ENCODE assay signal across 8 mouse cellular contexts in genomic region chr16:78265826-78266225, GRCm38 (mm10). TPM values are rescaled to one million over a fixed set of nuclear protein-coding genes. Genes with fewer than 3 reads are reported as not detected.
A peak's percentile ranks its signal among the peaks of the same experiment; 100 is the strongest.
DNase-seq lines count a peak whose midpoint lies in the region; ATAC-seq and TF ChIP-seq lines count a peak whose summit lies in the region.
"Had no signal": no experiment of that assay in that cellular context is flagged by ENCODE, and none has a peak within 500 bp of the region (broad histone marks: within the 10 kb centered on the region; RNA-seq: fewer than 3 reads in every experiment).

No protein-coding gene starts in this region.

- TF ChIP-seq POLR2A in small intestine, adult 2 months (IDR thresholded peaks at IDR 0.05; ENCODE audit: low read depth, low read length) = no peak

- H3K9me3 ChIP-seq in kidney, embryonic 15.5 days (replicated peaks) = no peaks in the 10 kb centered on the region
- H3K9me3 ChIP-seq in intestine, embryonic 14.5 days (ENCODE audit: control insufficient read depth, low read length) = no peaks in the 10 kb centered on the region

- H3K4me2 ChIP-seq in kidney, embryonic 15.5 days = no peak overlapping the region
- 0 out of 2 replicates have a peak overlapping the region, but pooled peaks have one; percentile 69 for H3K4me2 ChIP-seq in intestine, embryonic 14.5 days (ENCODE audit: low read length)

- H3K27ac ChIP-seq in kidney, embryonic 15.5 days = 0 out of 2 replicates have a peak overlapping the region, but pooled peaks have one; percentile 24
- peak overlapping the region; percentile 23; the same call in 1 of the 2 replicates for H3K27ac ChIP-seq in intestine, embryonic 14.5 days (ENCODE audit: low read depth)
- peak overlapping the region; percentile 94 for H3K27ac ChIP-seq in small intestine, adult 2 months (ENCODE audit: insufficient read depth, low read depth, low read length)

- TF ChIP-seq CTCF in small intestine, adult 2 months (IDR thresholded peaks at IDR 0.05; ENCODE audit: extremely low read depth, insufficient read length, insufficient replicate concordance, low read depth, low read length) = no peak

- no peak overlapping the region for H3K4me3 ChIP-seq in kidney, embryonic 15.5 days (replicated peaks)
- no peak overlapping the region for H3K4me3 ChIP-seq in intestine, embryonic 14.5 days (ENCODE audit: low read depth, low read length)
- no peak overlapping the region for H3K4me3 ChIP-seq in small intestine, adult 2 months (ENCODE audit: low read depth, low read length)

- 45% methylated on average over 11 of the region's 11 CpGs for WGBS in kidney, embryonic 15.5 days
- 53% methylated on average over 11 of the region's 11 CpGs for WGBS in intestine, embryonic 14.5 days
- 42% methylated on average over 11 of the region's 11 CpGs for WGBS in small intestine, adult 2 months

- H3K9ac ChIP-seq in kidney, embryonic 15.5 days = no peak overlapping the region
- no peak overlapping the region for H3K9ac ChIP-seq in intestine, embryonic 14.5 days (ENCODE audit: low read length)

- H3K36me3 ChIP-seq in kidney, embryonic 15.5 days = no peaks in the 10 kb centered on the region
- no peaks in the 10 kb centered on the region for H3K36me3 ChIP-seq in intestine, embryonic 14.5 days (ENCODE audit: control insufficient read depth, insufficient read depth, low read length)
- no peaks in the 10 kb centered on the region for H3K36me3 ChIP-seq in small intestine, adult 2 months (ENCODE audit: control insufficient read depth, insufficient read depth, low read length)

- ATAC-seq in kidney, embryonic 15.5 days (replicated peaks; ENCODE audit: low FRiP score) = no peak
- no peak for ATAC-seq in intestine, embryonic 14.5 days (replicated peaks; ENCODE audit: low FRiP score, low TSS enrichment, low read depth)

- no peak for DNase-seq in kidney, adult 18-20 months
- peak; percentile 33 to 37 for DNase-seq in adrenal gland, postnatal 36 days
- DNase-seq in intestine, embryonic 14.5 days (ENCODE audit: low spot score) = peak; percentile 50
- no peak for DNase-seq in frontal cortex, postnatal 25 days (ENCODE audit: low spot score in 2 of 2)
- DNase-seq in urinary bladder, postnatal 14 days (ENCODE audit: low spot score) = no peak
- DNase-seq: thymus, adult 2 months had no signal

- peaks cover 17% of the 10 kb centered on the region for H3K4me1 ChIP-seq in kidney, embryonic 15.5 days
- peaks cover 18% of the 10 kb centered on the region; the same call in 1 of the 2 replicates for H3K4me1 ChIP-seq in intestine, embryonic 14.5 days (replicated peaks; ENCODE audit: control insufficient read depth, insufficient read depth, low read length)
- H3K4me1 ChIP-seq in small intestine, adult 2 months (ENCODE audit: control insufficient read depth, insufficient read depth, insufficient read length, low read length) = peaks cover 28% of the 10 kb centered on the region; the same call in 1 of the 2 replicates

- no peaks in the 10 kb centered on the region for H3K27me3 ChIP-seq in kidney, embryonic 15.5 days
- H3K27me3 ChIP-seq in intestine, embryonic 14.5 days (replicated peaks; ENCODE audit: control insufficient read depth, insufficient read depth, low read length) = no peaks in the 10 kb centered on the region
- no peaks in the 10 kb centered on the region for H3K27me3 ChIP-seq in small intestine, adult 2 months (ENCODE audit: control insufficient read depth, insufficient read depth, low read length)

RNA-seq across cellular contexts. Expression of gene Cxadr, which starts 35.5 kb away (rescaled TPM):
- 32.0 and 37.6 TPM in 2 replicates for polyA plus RNA-seq in kidney, embryonic 15.5 days (2015; fragmentation: Nextera tagmentation; extraction: Ambion mirVana)
- total RNA-seq in adrenal gland, postnatal 36 days (2021) = 10 to 100 TPM in 1 of 2 experiments, 1 to 10 TPM in 1; 6.7 to 32.1 TPM
- polyA plus RNA-seq in intestine, embryonic 14.5 days (2014; fragmentation: Nextera tagmentation; extraction: Ambion mirVana) = 35.9 and 37.6 TPM in 2 replicates
- 22.5 and 75.9 TPM in 2 replicates for polyA plus RNA-seq in small intestine, adult 2 months (2012; rRNA removed)

Comparison
In these comparisons a context has a peak if more than half of its experiments do, and no peak if none do; other contexts are left out.
1. H3K27ac ChIP-seq: peak in every context shown above with its lines; median percentile 94 in small intestine, adult 2 months; 24 in kidney, embryonic 15.5 days; 23 in intestine, embryonic 14.5 days.
2. DNase-seq: peak in adrenal gland, postnatal 36 days (2 of 2) and intestine, embryonic 14.5 days (single experiment); none in kidney, adult 18-20 months (single experiment), frontal cortex, postnatal 25 days (0 of 2) and urinary bladder, postnatal 14 days (single experiment).